In genomic region chr7:100879595-100879994, GRCm38 (mm10) we compare ENCODE assay signal across 9 mouse cellular contexts. TPM values are rescaled to one million over a fixed set of nuclear protein-coding genes. Genes with fewer than 3 reads are reported as not detected.
DNase-seq lines count a peak whose midpoint lies in the region; ATAC-seq and TF ChIP-seq lines count a peak whose summit lies in the region.
"Had no signal": no experiment of that assay in that cellular context is flagged by ENCODE, and none has a peak within 500 bp of the region (broad histone marks: within the 10 kb centered on the region; RNA-seq: fewer than 3 reads in every experiment).

No protein-coding gene starts in this region.

- WGBS in spleen, adult 2 months, result 35% methylated on average over 20 of the region's 20 CpGs

- DNase-seq in A20 (ENCODE audit: low read depth, low spot score), result peak; percentile 68
- DNase-seq in cerebellum, postnatal 36 days, result peak; percentile 32 to 54
- DNase-seq in heart, adult 8-10 months (ENCODE audit: low spot score), result peak; percentile 48
- DNase-seq in kidney, postnatal 10 days, result peak; percentile 89
- DNase-seq in spleen, adult 2 months (ENCODE audit: low read depth in 1 of 2, low spot score in 2 of 2), result peak; percentile 27 to 64

- no peak overlapping the region for H3K9ac ChIP-seq in ES-Bruce4 (ENCODE audit: low read depth, poor library complexity, severe bottlenecking)
- H3K9ac ChIP-seq: heart, embryonic 13.5 days had no signal

- no peaks in the 10 kb centered on the region for H3K36me3 ChIP-seq in ES-Bruce4 (ENCODE audit: control insufficient read depth, insufficient read depth, low read length, poor library complexity, severe bottlenecking)
- H3K36me3 ChIP-seq in megakaryocyte, embryonic 14.5 days (replicated peaks; ENCODE audit: low read length), result no peaks in the 10 kb centered on the region
- no peaks in the 10 kb centered on the region for H3K36me3 ChIP-seq in spleen, adult 2 months (ENCODE audit: control insufficient read depth, insufficient read depth, low read length)

- no peaks in the 10 kb centered on the region for H3K9me3 ChIP-seq in ES-Bruce4 (replicated peaks; ENCODE audit: control insufficient read depth, insufficient read depth, low read length, poor library complexity, severe bottlenecking)
- no peaks in the 10 kb centered on the region for H3K9me3 ChIP-seq in megakaryocyte, embryonic 14.5 days
- H3K9me3 ChIP-seq: heart, embryonic 13.5 days had no signal

- no peaks in the 10 kb centered on the region for H3K27me3 ChIP-seq in ES-Bruce4 (ENCODE audit: control insufficient read depth, insufficient read depth, low read length, poor library complexity, severe bottlenecking)
- peaks cover 33% of the 10 kb centered on the region for H3K27me3 ChIP-seq in megakaryocyte, embryonic 14.5 days (replicated peaks)
- no peaks in the 10 kb centered on the region for H3K27me3 ChIP-seq in spleen, adult 2 months (ENCODE audit: control insufficient read depth, insufficient read depth, low read length)
- H3K27me3 ChIP-seq: heart, embryonic 13.5 days had no signal

- peak; percentile 70 for TF ChIP-seq CTCF in ES-Bruce4 (IDR thresholded peaks at IDR 0.05; ENCODE audit: low read depth, low read length)
- peak; percentile 34; the same call in 1 of the 2 replicates for TF ChIP-seq CTCF in spleen, adult 2 months (IDR thresholded peaks at IDR 0.05; ENCODE audit: extremely low read depth, insufficient read depth, insufficient read length, insufficient replicate concordance)

- H3K4me1 ChIP-seq in ES-Bruce4 (ENCODE audit: control insufficient read depth, insufficient read depth, low read length), result no peaks in the 10 kb centered on the region
- H3K4me1 ChIP-seq in megakaryocyte, embryonic 14.5 days, result peaks cover 40% of the 10 kb centered on the region
- peaks cover 10% of the 10 kb centered on the region; the same call in 1 of the 2 replicates for H3K4me1 ChIP-seq in spleen, adult 2 months (ENCODE audit: control insufficient read depth, insufficient read depth, insufficient read length)

- no peak for ATAC-seq in activated CD4-positive, CD25-positive, alpha-beta regulatory T cell, adult 4 months

- H3K4me3 ChIP-seq in ES-Bruce4 (ENCODE audit: low read depth, low read length), result peak overlapping the region; percentile 67
- H3K4me3 ChIP-seq in megakaryocyte, embryonic 14.5 days (replicated peaks), result peak overlapping the region; percentile 86
- no peak overlapping the region for H3K4me3 ChIP-seq in spleen, adult 2 months (ENCODE audit: extremely low read depth, insufficient read depth, insufficient read length)
- H3K4me3 ChIP-seq: heart, embryonic 13.5 days had no signal

- H3K27ac ChIP-seq in ES-Bruce4 (ENCODE audit: insufficient read depth, low read length), result no peak overlapping the region
- no peak overlapping the region for H3K27ac ChIP-seq in spleen, adult 2 months (ENCODE audit: insufficient read depth, low read length)
- H3K27ac ChIP-seq: heart, embryonic 13.5 days had no signal

- TF ChIP-seq POLR2A in ES-Bruce4 (IDR thresholded peaks at IDR 0.05; ENCODE audit: insufficient read depth, low read length), result no peak
- TF ChIP-seq POLR2A in spleen, adult 2 months (IDR thresholded peaks at IDR 0.05; ENCODE audit: low read depth, low read length), result no peak

- no peak for TF ChIP-seq EP300 in ES-Bruce4 (IDR thresholded peaks at IDR 0.05; ENCODE audit: insufficient read depth, low read depth, low read length)

RNA-seq across cellular contexts. Expression of gene Relt, which starts 16.3 kb away (rescaled TPM):
- polyA plus RNA-seq in ES-Bruce4 (2011; ENCODE audit: insufficient read depth, insufficient read length, low read depth, missing spikeins), result 10.6 and 14.1 TPM in 2 replicates
- 1 to 10 TPM; 3.8 to 4.1 (median 3.9) TPM for total RNA-seq in heart, adult 8-10 months (2022)
- 15.0 and 15.3 TPM in 2 replicates for polyA plus RNA-seq in megakaryocyte, embryonic 14.5 days (2012; ENCODE audit: insufficient read depth, low replicate concordance)
- 79.2 and 97.8 TPM in 2 replicates for polyA plus RNA-seq in spleen, adult 2 months (2012; rRNA removed)
- 10 to 100 TPM; 14.5 to 16.3 TPM for polyA plus RNA-seq in activated CD4-positive, CD25-positive, alpha-beta regulatory T cell, adult 4 months (2017; shearing (Covaris generic))

RNA-seq across cellular contexts. Expression of gene Arhgef17, which starts 52.3 kb away (rescaled TPM):
- 21.0 and 25.5 TPM in 2 replicates for polyA plus RNA-seq in ES-Bruce4 (2011; ENCODE audit: insufficient read depth, insufficient read length, low read depth, missing spikeins)
- 10 to 100 TPM; 25.0 to 36.6 (median 28.1) TPM for total RNA-seq in heart, adult 8-10 months (2022)
- polyA plus RNA-seq in megakaryocyte, embryonic 14.5 days (2012; ENCODE audit: insufficient read depth, low replicate concordance), result 1.3 TPM in 2 replicates
- polyA plus RNA-seq in spleen, adult 2 months (2012; rRNA removed), result 12.3 and 13.5 TPM in 2 replicates
- polyA plus RNA-seq in activated CD4-positive, CD25-positive, alpha-beta regulatory T cell, adult 4 months (2017; shearing (Covaris generic)), result under 1 TPM in 1 of 2 experiments, not detected in 1; 0.42 TPM
